Mouse (Mus musculus): ENCODE measurements at regions not wholly inside any gene's neighbourhood (a gene's known extent, or its start where the extent isn't known, plus 50 kb on each side); places are given as distances from the start of the nearest gene placed in this dataset.

- TF ChIP-seq ELF1 (IDR thresholded peaks at IDR 0.05; ENCODE audit: low read depth, low read length) (peak; percentile 1; the same call in 1 of the 2 replicates), EP300 (IDR thresholded peaks at IDR 0.05; ENCODE audit: low read depth in 1 of 2, low read length in 2 of 2) (peak; percentile 44 to 61; a peak in 2 of 4 replicates), RAD21 (IDR thresholded peaks at IDR 0.05; ENCODE audit: low read depth, low read length) (no peak), MXI1 (IDR thresholded peaks at IDR 0.05; ENCODE audit: low read depth, low read length) (peak; percentile 92), SIN3A (IDR thresholded peaks at IDR 0.05; ENCODE audit: low read length) (peak; percentile 85), GABPA (IDR thresholded peaks at IDR 0.05; ENCODE audit: low read depth, low read length) (no peak)
These were observed 72.7 kb upstream of the Irf2bp2 start (continued) for GRCm38 (mm10) chr8:126666327-126667085.

GRCm38 (mm10) chr8:126665581-126666241 lies 71.9 kb upstream of the Irf2bp2 start:
- peaks cover 12 to 42% of the 10 kb centered on the region in 2 experiments for H3K4me1 ChIP-seq (ENCODE audit: control insufficient read depth in 1 of 2, insufficient read depth in 2 of 2, low read length in 2 of 2)
- H3K27me3 ChIP-seq (ENCODE audit: control insufficient read depth in 1 of 2, insufficient read depth in 2 of 2, low read length in 2 of 2), result no peaks in the 10 kb centered on the region
- peaks cover 0 to 30% of the 10 kb centered on the region in 2 experiments; a peak in 2 of 4 replicates for H3K36me3 ChIP-seq (ENCODE audit: control insufficient read depth in 1 of 2, insufficient read depth in 2 of 2, low read length in 2 of 2)
- DNase-seq (ENCODE audit: low read depth, low spot score), result peak; percentile 72
- peak overlapping the region; percentile 39 to 52 for H3K4me3 ChIP-seq (ENCODE audit: control insufficient read depth in 1 of 2, insufficient read depth in 1 of 2, low read depth in 2 of 2, low read length in 2 of 2)
- no peaks in the 10 kb centered on the region for H3K79me2 ChIP-seq (ENCODE audit: control insufficient read depth, insufficient read depth, low read length, poor library complexity)
- peak overlapping the region; percentile 54 for H3K9ac ChIP-seq (ENCODE audit: control insufficient read depth, low read depth, low read length, poor library complexity, severe bottlenecking)
- peak overlapping the region; percentile 82 for H3K27ac ChIP-seq (ENCODE audit: control insufficient read depth, low read depth, low read length)
- H3K9me3 ChIP-seq (replicated peaks; ENCODE audit: insufficient read depth, low read length), result no peaks in the 10 kb centered on the region
- TF ChIP-seq POLR2A (IDR thresholded peaks at IDR 0.05; ENCODE audit: control insufficient read depth in 1 of 2, insufficient read depth in 1 of 2, low read depth in 1 of 2, low read length in 2 of 2, poor library complexity in 1 of 2), result no peak
- no peak for TF ChIP-seq CHD1 (IDR thresholded peaks at IDR 0.05; ENCODE audit: low read depth, low read length)
- no peak for TF ChIP-seq NELFE (IDR thresholded peaks at IDR 0.05; ENCODE audit: low read depth, low read length)
- TF ChIP-seq ZKSCAN1 (IDR thresholded peaks at IDR 0.05; ENCODE audit: low read depth, low read length), result peak; percentile 55; the same call in 1 of the 2 replicates
- no peak for TF ChIP-seq TAL1 (IDR thresholded peaks at IDR 0.05; ENCODE audit: low read length)
- no peak for TF ChIP-seq MAX (IDR thresholded peaks at IDR 0.05; ENCODE audit: low read length)
- no peak for TF ChIP-seq JUND (IDR thresholded peaks at IDR 0.05; ENCODE audit: low read depth, low read length)
- TF ChIP-seq EP300 (IDR thresholded peaks at IDR 0.05; ENCODE audit: low read depth in 1 of 2, low read length in 2 of 2), result peak in 1 of 2 experiments; percentile 61; a peak in 3 of 4 replicates
- TF ChIP-seq KAT2A (conservative IDR thresholded peaks at IDR 0.05; ENCODE audit: low read depth, low read length), result no peak
- TF ChIP-seq SMC3 (IDR thresholded peaks at IDR 0.05; ENCODE audit: low read depth, low read length), result no peak
- TF ChIP-seq MAZ (IDR thresholded peaks at IDR 0.05; ENCODE audit: low read depth, low read length), result no peak; the same call in 1 of the 2 replicates
- TF ChIP-seq USF1 (IDR thresholded peaks at IDR 0.05; ENCODE audit: low read depth, low read length), result no peak
- TF ChIP-seq CTCF (IDR thresholded peaks at IDR 0.05 in 2 of 3, conservative IDR thresholded peaks at IDR 0.05 in 1 of 3; ENCODE audit: control insufficient read depth in 1 of 3, insufficient read depth in 1 of 3, low read depth in 2 of 3, low read length in 3 of 3, poor library complexity in 1 of 3, severe bottlenecking in 1 of 3), result no peak
- TF ChIP-seq MXI1 (IDR thresholded peaks at IDR 0.05; ENCODE audit: low read depth, low read length), result no peak
- TF ChIP-seq MEF2A (IDR thresholded peaks at IDR 0.05; ENCODE audit: extremely low read depth, insufficient replicate concordance, low read depth, low read length, poor library complexity, severe bottlenecking), result no peak
- no peak for TF ChIP-seq ZMIZ1 (IDR thresholded peaks at IDR 0.05; ENCODE audit: low read depth, low read length)
- no peak for TF ChIP-seq MYC (IDR thresholded peaks at IDR 0.05; ENCODE audit: low read depth, low read length)
- TF ChIP-seq TBP (IDR thresholded peaks at IDR 0.05; ENCODE audit: low read depth, low read length), result no peak
- no peak; the same call in 1 of the 2 replicates for TF ChIP-seq HCFC1 (IDR thresholded peaks at IDR 0.05; ENCODE audit: low read depth, low read length)
- peak; percentile 71; the same call in 1 of the 2 replicates for TF ChIP-seq MYB (IDR thresholded peaks at IDR 0.05; ENCODE audit: low read depth, low read length)
- no peak for TF ChIP-seq MAFK (IDR thresholded peaks at IDR 0.05; ENCODE audit: borderline replicate concordance, low read depth, low read length)
- no peak for TF ChIP-seq BHLHE40 (IDR thresholded peaks at IDR 0.05; ENCODE audit: borderline replicate concordance, low read depth, low read length)
- TF ChIP-seq ZNF384 (IDR thresholded peaks at IDR 0.05; ENCODE audit: low read depth, low read length), result peak; percentile 45; the same call in 1 of the 2 replicates
- no peak for TF ChIP-seq E2F4 (IDR thresholded peaks at IDR 0.05; ENCODE audit: borderline replicate concordance, low read depth, low read length)
- peak; percentile 42 for TF ChIP-seq RCOR1 (IDR thresholded peaks at IDR 0.05; ENCODE audit: low read depth, low read length)
- TF ChIP-seq ETS1 (IDR thresholded peaks at IDR 0.05; ENCODE audit: low read depth, low read length), result no peak
- no peak for TF ChIP-seq POLR2AphosphoS5 (IDR thresholded peaks at IDR 0.05; ENCODE audit: borderline replicate concordance, low read depth, low read length)
- TF ChIP-seq CHD2 (IDR thresholded peaks at IDR 0.05; ENCODE audit: low read length), result no peak
- TF ChIP-seq UBTF (IDR thresholded peaks at IDR 0.05; ENCODE audit: borderline replicate concordance, insufficient read depth, low read depth, low read length), result no peak
